Mouse (Mus musculus) liver, adult 2 months (tissue): ENCODE data around the gene Tmem39b. TPM values are rescaled to one million over a fixed set of nuclear protein-coding genes. Genes with fewer than 3 reads are reported as not detected.
A peak's percentile ranks its signal among the peaks of the same experiment; 100 is the strongest.

Experiments used
- DNase-seq: peaks from one replicate; pipeline ENCODE4 v3.0.0-alpha.2; 2011; ENCODE audit warnings: low read depth, low spot score; ENCODE audit errors: extremely low read depth
- H3K27ac ChIP-seq: fragments of 200-500 bp; replicated peaks from 2 replicates; pipeline ENCODE4 v1.5.1; 2012; ENCODE audit warnings: low read depth, mild to moderate bottlenecking, control low read depth, inconsistent platforms, low read length; ENCODE audit not compliant: insufficient read depth
- H3K27me3 ChIP-seq: fragments of 200-500 bp; 2 replicates; pipeline ENCODE4 v1.6.1; 2012; ENCODE audit warnings: mild to moderate bottlenecking, moderate library complexity, low read length, inconsistent platforms; ENCODE audit not compliant: control insufficient read depth, insufficient read depth
- H3K36me3 ChIP-seq: fragments of 200-500 bp; 2 replicates; pipeline ENCODE4 v1.6.1; 2012; ENCODE audit warnings: low read length, inconsistent platforms; ENCODE audit not compliant: control insufficient read depth, insufficient read depth
- H3K4me1 ChIP-seq: fragments of 200-500 bp; 2 replicates; pipeline ENCODE4 v1.6.1; 2011; ENCODE audit warnings: low read length; ENCODE audit not compliant: control insufficient read depth, insufficient read depth
- H3K4me3 ChIP-seq: fragments of 200-500 bp; 2 replicates; pipeline ENCODE4 v1.5.1; 2011; ENCODE audit warnings: low read depth, mild to moderate bottlenecking, control low read depth, low read length, moderate library complexity; ENCODE audit not compliant: insufficient read depth
- H3K79me2 ChIP-seq: fragments of 200-500 bp; 2 replicates; pipeline ENCODE4 v1.6.1; 2012; ENCODE audit warnings: inconsistent platforms, mild to moderate bottlenecking, low read length, moderate library complexity; ENCODE audit not compliant: control insufficient read depth, insufficient read depth
- H3K9ac ChIP-seq: fragments of 200-500 bp; 2 replicates; pipeline ENCODE4 v1.6.1; 2012; ENCODE audit warnings: low read depth, mild to moderate bottlenecking, control low read depth, inconsistent platforms, low read length
- CTCF ChIP-seq: fragments of 200-500 bp; IDR thresholded peaks from 2 replicates; pipeline ENCODE4 v1.5.1; 2011; ENCODE audit warnings: low read depth, low read length, control low read depth
- POLR2A ChIP-seq: fragments of 200-500 bp; IDR thresholded peaks from 2 replicates; pipeline ENCODE4 v1.6.1; 2011; ENCODE audit warnings: low read length, control low read depth; ENCODE audit not compliant: insufficient read depth; ENCODE audit errors: extremely low read depth
- WGBS: fragments of 180-500 bp; shearing (Covaris S2); methylation state at CpG from one replicate; pipeline ENCODE4 v1.1.7; 2018; 5-methylcytosine and 5-hydroxymethylcytosine counted together
- polyA plus RNA-seq: library from polyadenylated mRNA; depleted of rRNA; stranded (reverse); fragments of >200 nt; gene quantifications from 2 replicates; pipeline ENCODE4 v1.2.3, GENCODE M21; 2012
- total RNA-seq: library from RNA; depleted of rRNA; stranded (reverse); fragments of >200 nt; gene quantifications from 2 replicates; pipeline ENCODE4 v1.2.3, GENCODE M21; 2014

Gene Tmem39b
- total and polyA plus RNA-seq, 2 experiments = 1.5 to 15.6 TPM

DNA sequence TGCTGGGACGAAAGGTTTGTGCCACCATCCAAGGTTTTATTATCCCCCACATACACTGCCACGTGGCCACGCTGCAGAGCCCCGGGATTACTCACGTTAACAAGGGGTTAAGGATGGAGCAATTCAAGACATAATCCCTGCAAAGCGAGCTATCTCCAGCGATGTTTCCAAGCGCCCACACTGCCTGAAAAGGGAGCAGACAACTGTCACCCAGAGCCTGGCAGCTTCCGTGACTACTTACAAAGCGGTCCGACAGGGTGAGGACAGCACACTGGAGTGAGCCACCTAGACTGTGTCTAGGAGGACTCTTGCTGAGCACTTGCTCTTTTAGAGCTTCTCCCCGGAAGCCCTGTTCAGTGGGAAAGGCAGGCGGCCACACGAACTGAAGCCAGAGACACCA lies 41.9 kb downstream of the Tmem39b start:
- no peaks in the 10 kb centered on the region for H3K79me2 ChIP-seq
- no peak overlapping the region for H3K27ac ChIP-seq
- H3K36me3 ChIP-seq = peaks cover 80% of the 10 kb centered on the region
- H3K4me3 ChIP-seq = no peak overlapping the region
- 92% methylated on average over 14 of the region's 14 CpGs for WGBS
- H3K4me1 ChIP-seq = no peaks in the 10 kb centered on the region; the same call in 1 of the 2 replicates
- no peaks in the 10 kb centered on the region for H3K27me3 ChIP-seq
- no peak for DNase-seq
- H3K9ac ChIP-seq = no peak overlapping the region
- TF ChIP-seq POLR2A (no peak), CTCF (no peak)

- no peaks in the 10 kb centered on the region for H3K79me2 ChIP-seq
- no peak overlapping the region for H3K9ac ChIP-seq
- 97% methylated on average over 8 of the region's 8 CpGs for WGBS
- H3K4me3 ChIP-seq = no peak overlapping the region
- H3K36me3 ChIP-seq = peaks cover 65% of the 10 kb centered on the region
- no peaks in the 10 kb centered on the region for H3K4me1 ChIP-seq
- TF ChIP-seq POLR2A (no peak), CTCF (no peak)
- no peaks in the 10 kb centered on the region for H3K27me3 ChIP-seq
- no peak for DNase-seq
- H3K27ac ChIP-seq = no peak overlapping the region
Observed at GRCm38 (mm10) chr4:129650359-129650758, 46.3 kb downstream of the Tmem39b start.

GRCm38 (mm10) chr4:129648656-129649055 lies 48.0 kb downstream of the Tmem39b start:
- TF ChIP-seq POLR2A (no peak), CTCF (no peak)
- Histone ChIP-seq H3K36me3 (peaks cover 51% of the 10 kb centered on the region), H3K27me3 (no peaks in the 10 kb centered on the region), H3K4me3 (no peak overlapping the region), H3K4me1 (no peaks in the 10 kb centered on the region), H3K27ac (no peak overlapping the region), H3K9ac (no peak overlapping the region), H3K79me2 (no peaks in the 10 kb centered on the region)
- 71% methylated on average over 1 of the region's 1 CpGs for WGBS
- no peak for DNase-seq

- Histone ChIP-seq H3K36me3 (peaks cover 24% of the 10 kb centered on the region), H3K4me3 (no peak overlapping the region), H3K27me3 (no peaks in the 10 kb centered on the region), H3K27ac (no peak overlapping the region), H3K4me1 (no peaks in the 10 kb centered on the region), H3K9ac (no peak overlapping the region), H3K79me2 (no peaks in the 10 kb centered on the region)
- DNase-seq = no peak
- 85% methylated on average over 6 of the region's 6 CpGs for WGBS
- no peak for TF ChIP-seq CTCF
- no peak for TF ChIP-seq POLR2A
Observed at GRCm38 (mm10) chr4:129645204-129645603, 51.4 kb downstream of the Tmem39b start.

- no peak overlapping the region for H3K9ac ChIP-seq
- H3K27me3 ChIP-seq = no peaks in the 10 kb centered on the region
- WGBS = 57% methylated on average over 5 of the region's 5 CpGs
- peaks cover 10% of the 10 kb centered on the region for H3K4me1 ChIP-seq
- peaks cover 8% of the 10 kb centered on the region; the same call in 1 of the 2 replicates for H3K79me2 ChIP-seq
- H3K4me3 ChIP-seq = no peak overlapping the region
- peaks cover 6% of the 10 kb centered on the region; the same call in 1 of the 2 replicates for H3K36me3 ChIP-seq
- TF ChIP-seq POLR2A = no peak
- no peak for TF ChIP-seq CTCF
- H3K27ac ChIP-seq = no peak overlapping the region
- peak; percentile 18 for DNase-seq
Observed at GRCm38 (mm10) chr4:129641756-129642155, 54.9 kb downstream of the Tmem39b start.

- peak within 1 kb of the TSS; percentile 82 for H3K27ac ChIP-seq
- H3K9ac ChIP-seq = peak within 1 kb of the TSS; percentile 85
- peak within 1 kb of the TSS; percentile 78 for H3K4me3 ChIP-seq
- peaks cover 10% of the 10 kb centered on the region for H3K4me1 ChIP-seq
- H3K36me3 ChIP-seq = peaks cover 5% of the 10 kb centered on the region; the same call in 1 of the 2 replicates
- WGBS = under 1% methylated on average over 60 of the region's 60 CpGs
- TF ChIP-seq CTCF = no peak
- TF ChIP-seq POLR2A = 0 out of 2 replicates have a peak, but pooled peaks have one; percentile 49
- H3K27me3 ChIP-seq = no peaks in the 10 kb centered on the region
- H3K79me2 ChIP-seq = peaks cover 8% of the 10 kb centered on the region; the same call in 1 of the 2 replicates
- DNase-seq = peak; percentile 88
Observed at GRCm38 (mm10) chr4:129640638-129641467, 55.8 kb downstream of the Tmem39b start, which contains the start of gene Txlna. TSS of gene Txlna (minus strand) at chr4:129641065.
